Mouse (Mus musculus): ENCODE data around the gene Tgif2lx2. TPM values are rescaled to one million over a fixed set of nuclear protein-coding genes. Genes with fewer than 3 reads are reported as not detected.
"Not testable (repeated sequence)": the region's sequence is repeated elsewhere in the genome, so short reads cannot be mapped to it uniquely, and the experiment has no call there.

Tgif2lx2 gene
- not detected in 2 replicates for polyA plus RNA-seq (2016; fragmentation: Nextera tagmentation; extraction: Ambion mirVana)

- not testable (repeated sequence) for DNase-seq (ENCODE audit: low spot score); H3K4me3 ChIP-seq; H3K36me3 ChIP-seq (replicated peaks); H3K27me3 ChIP-seq (replicated peaks; ENCODE audit: low read depth, poor library complexity, severe bottlenecking); H3K4me1 ChIP-seq; H3K9me3 ChIP-seq; H3K27ac ChIP-seq (replicated peaks)
- no CpG with 5 or more reads among the region's 5 CpGs for WGBS
Measured at GRCm38 (mm10) chrX:118426927-118427326, at the start of gene Tgif2lx2. TSS of gene Tgif2lx2 (plus strand) at chrX:118427227.

Other genes with a start within 250 kb of the Tgif2lx2 start
- gene Tgif2lx1, start 53.5 kb downstream of the Tgif2lx2 start, polyA plus RNA-seq (2016; fragmentation: Nextera tagmentation; extraction: Ambion mirVana), result not detected in 2 replicates